Mouse (Mus musculus): ENCODE measurements at regions not wholly inside any gene's neighbourhood (a gene's known extent, or its start where the extent isn't known, plus 50 kb on each side); places are given as distances from the start of the nearest gene placed in this dataset.

DNA sequence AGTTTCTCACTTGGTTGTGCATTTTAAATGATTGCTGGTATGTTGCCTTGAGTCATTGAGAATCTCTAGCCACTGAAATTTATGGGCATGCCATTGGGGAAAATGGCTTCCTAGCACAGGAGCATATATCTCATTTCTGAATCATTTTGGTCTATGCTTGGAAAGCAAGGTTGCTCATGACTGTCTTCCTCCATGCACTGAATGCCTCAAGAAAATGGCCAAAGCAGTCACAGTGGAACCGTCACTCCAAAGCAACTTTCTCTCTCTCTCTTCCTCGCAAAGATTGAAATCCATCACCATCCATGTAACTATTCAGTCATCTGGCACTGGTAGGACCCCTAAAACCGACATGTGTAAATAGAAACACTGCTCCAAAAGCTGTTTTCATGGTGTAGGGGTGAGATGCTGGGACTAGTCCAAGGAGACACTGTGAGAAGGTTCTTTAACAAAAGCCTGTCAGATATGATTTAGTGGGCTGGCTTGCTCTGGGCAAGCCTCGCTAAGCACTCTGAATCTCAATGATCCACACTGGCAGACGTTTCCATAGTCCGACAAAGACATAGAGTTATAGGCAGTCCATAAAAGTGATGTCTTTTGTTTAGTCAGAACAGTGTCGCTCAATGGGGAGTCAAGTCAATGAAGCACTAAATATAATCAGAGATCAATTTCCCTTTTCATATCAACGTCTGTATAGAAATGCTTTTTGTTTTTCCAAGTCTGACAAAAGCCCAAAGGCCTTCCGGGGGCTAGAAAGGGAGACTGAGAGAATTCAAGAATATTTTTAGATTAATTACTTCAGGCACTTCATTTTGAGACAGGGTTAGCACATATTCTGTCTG lies 492.6 kb downstream of the Kcnj2 start:
- TF ChIP-seq CTCF (IDR thresholded peaks at IDR 0.05; ENCODE audit: low read depth) (no peak), EP300 (IDR thresholded peaks at IDR 0.05; ENCODE audit: low read depth) (no peak)
